Mouse (Mus musculus) ES-Bruce4 (cell line): ENCODE measurements around the gene Plcxd3. TPM values are rescaled to one million over a fixed set of nuclear protein-coding genes. Genes with fewer than 3 reads are reported as not detected.

Experiments used
- H3K27ac ChIP-seq: 2 replicates; pipeline ENCODE4 v1.5.1; 2012; ENCODE audit warnings: low read length, inconsistent platforms; ENCODE audit not compliant: insufficient read depth
- H3K27me3 ChIP-seq: 2 replicates; pipeline ENCODE4 v1.6.1; 2012; ENCODE audit warnings: mild to moderate bottlenecking, low read length, inconsistent platforms; ENCODE audit not compliant: control insufficient read depth, poor library complexity, insufficient read depth, severe bottlenecking
- H3K36me3 ChIP-seq: 2 replicates; pipeline ENCODE4 v1.6.1; 2012; ENCODE audit warnings: inconsistent platforms, mild to moderate bottlenecking, low read length, moderate library complexity; ENCODE audit not compliant: control insufficient read depth, poor library complexity, insufficient read depth, severe bottlenecking
- H3K4me1 ChIP-seq: one replicate; pipeline ENCODE4 v1.8.1; 2011; ENCODE audit warnings: low read length; ENCODE audit not compliant: control insufficient read depth, insufficient read depth
- H3K4me3 ChIP-seq: 2 replicates; pipeline ENCODE4 v1.5.1; 2011; ENCODE audit warnings: low read depth, mild to moderate bottlenecking, low read length
- H3K9ac ChIP-seq: 2 replicates; pipeline ENCODE4 v1.6.1; 2012; ENCODE audit warnings: low read depth, mild to moderate bottlenecking, inconsistent platforms; ENCODE audit not compliant: poor library complexity, severe bottlenecking
- H3K9me3 ChIP-seq: replicated peaks from 2 replicates; pipeline ENCODE4 v1.6.1; 2012; ENCODE audit warnings: mild to moderate bottlenecking, low read length, inconsistent platforms; ENCODE audit not compliant: control insufficient read depth, poor library complexity, insufficient read depth, severe bottlenecking
- CTCF ChIP-seq: IDR thresholded peaks from one replicate; pipeline ENCODE4 v1.8.1; 2011; ENCODE audit warnings: low read depth, low read length
- EP300 ChIP-seq: IDR thresholded peaks from 2 replicates; pipeline ENCODE4 v1.6.1; 2011; ENCODE audit warnings: low read depth, low read length; ENCODE audit not compliant: insufficient read depth
- POLR2A ChIP-seq: IDR thresholded peaks from one replicate; pipeline ENCODE4 v1.8.1; 2011; ENCODE audit warnings: low read length; ENCODE audit not compliant: insufficient read depth
- polyA plus RNA-seq: library from polyadenylated mRNA; stranded (reverse); fragments of >200 nt; gene quantifications from 2 replicates; pipeline ENCODE4 v1.2.4, GENCODE M21; 2011; ENCODE audit warnings: low read depth; ENCODE audit not compliant: missing spikeins, insufficient read depth, insufficient read length

The Plcxd3 gene
- polyA plus RNA-seq, 1 experiment, result not detected

DNA sequence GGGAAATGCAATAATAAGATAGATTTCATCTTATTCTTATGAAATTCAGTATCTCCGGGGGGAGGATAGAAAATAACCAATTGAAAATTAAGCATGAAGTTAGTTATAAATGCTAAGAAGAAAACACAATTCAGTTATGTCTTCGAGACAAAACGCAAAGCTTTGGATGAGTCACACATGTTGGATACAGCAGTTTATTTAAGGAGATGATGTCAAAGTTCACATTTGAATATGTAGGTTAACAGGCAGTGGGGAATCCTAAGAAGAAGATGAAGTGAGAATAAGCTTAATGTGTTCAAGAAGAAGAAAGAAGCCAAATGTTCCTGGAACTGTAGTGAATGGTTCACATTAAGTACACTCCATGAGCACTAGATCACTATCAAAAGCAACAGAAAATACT is 128.1 kb downstream of the Plcxd3 start:
- no peaks in the 10 kb centered on the region for H3K9me3 ChIP-seq
- no peak overlapping the region for H3K4me3 ChIP-seq
- no peak overlapping the region for H3K27ac ChIP-seq
- no peak overlapping the region for H3K9ac ChIP-seq
- H3K27me3 ChIP-seq, result no peaks in the 10 kb centered on the region
- H3K36me3 ChIP-seq, result no peaks in the 10 kb centered on the region
- no peaks in the 10 kb centered on the region for H3K4me1 ChIP-seq
- no peak for TF ChIP-seq EP300
- TF ChIP-seq POLR2A, result no peak
- TF ChIP-seq CTCF, result no peak

GRCm38 (mm10) chr15:4503826-4504225 is 128.5 kb downstream of the Plcxd3 start:
- H3K27ac ChIP-seq, result no peak overlapping the region
- H3K9me3 ChIP-seq, result no peaks in the 10 kb centered on the region
- H3K27me3 ChIP-seq, result no peaks in the 10 kb centered on the region
- no peak for TF ChIP-seq EP300
- TF ChIP-seq CTCF, result no peak
- no peak for TF ChIP-seq POLR2A
- H3K4me1 ChIP-seq, result no peaks in the 10 kb centered on the region
- H3K4me3 ChIP-seq, result no peak overlapping the region
- no peaks in the 10 kb centered on the region for H3K36me3 ChIP-seq
- no peak overlapping the region for H3K9ac ChIP-seq

DNA sequence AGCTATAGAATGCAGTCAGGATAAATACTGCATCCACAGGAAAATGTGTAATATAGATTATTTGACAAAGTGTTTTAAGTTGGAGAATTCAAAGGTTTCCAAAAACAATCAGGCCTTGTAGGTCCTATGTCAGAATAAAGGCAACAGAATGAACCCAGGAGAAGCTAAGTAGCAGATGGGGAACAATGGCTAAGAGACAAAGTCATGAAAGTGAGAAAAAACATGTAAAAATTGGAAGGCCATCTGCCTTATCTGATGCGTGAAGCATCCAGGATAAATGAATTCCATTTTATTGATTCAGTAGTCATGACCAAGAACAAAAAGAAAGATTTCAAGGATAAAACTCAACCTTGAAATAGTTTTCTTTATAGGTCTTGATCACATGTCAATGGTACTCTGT is 139.4 kb downstream of the Plcxd3 start:
- H3K36me3 ChIP-seq, result no peaks in the 10 kb centered on the region
- H3K9me3 ChIP-seq, result no peaks in the 10 kb centered on the region
- no peaks in the 10 kb centered on the region for H3K27me3 ChIP-seq
- no peak overlapping the region for H3K4me3 ChIP-seq
- no peak overlapping the region for H3K27ac ChIP-seq
- TF ChIP-seq POLR2A (no peak), EP300 (no peak), CTCF (no peak)
- no peak overlapping the region for H3K9ac ChIP-seq
- H3K4me1 ChIP-seq, result no peaks in the 10 kb centered on the region

DNA sequence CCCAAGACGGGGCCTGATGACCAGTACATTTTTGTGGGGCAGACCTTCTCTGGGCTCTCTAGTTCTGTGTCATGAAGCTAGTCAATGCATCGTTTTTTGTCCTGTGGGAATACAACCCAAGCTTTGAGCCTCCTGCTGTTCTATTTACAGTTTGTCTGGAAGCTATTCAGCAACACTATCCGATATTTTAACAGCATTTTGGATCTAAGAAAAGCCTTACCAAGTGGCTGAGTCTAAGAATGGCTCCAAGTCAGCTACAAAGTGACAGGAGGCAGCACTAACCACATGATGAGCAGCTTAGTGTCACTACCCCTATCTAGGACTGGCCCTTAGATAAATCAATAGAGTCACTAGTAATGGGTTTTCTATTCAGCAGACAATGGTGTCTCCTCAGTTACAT is 149.3 kb downstream of the Plcxd3 start:
- no peak overlapping the region for H3K9ac ChIP-seq
- no peak overlapping the region for H3K27ac ChIP-seq
- TF ChIP-seq CTCF, result no peak
- no peak for TF ChIP-seq EP300
- TF ChIP-seq POLR2A, result no peak

GRCm38 (mm10) chr15:4533700-4534099 is 158.4 kb downstream of the Plcxd3 start:
- Histone ChIP-seq H3K4me1 (no peaks in the 10 kb centered on the region), H3K9me3 (no peaks in the 10 kb centered on the region), H3K4me3 (no peak overlapping the region), H3K36me3 (no peaks in the 10 kb centered on the region), H3K27me3 (no peaks in the 10 kb centered on the region), H3K9ac (no peak overlapping the region), H3K27ac (no peak overlapping the region)
- no peak for TF ChIP-seq EP300
- no peak for TF ChIP-seq POLR2A
- TF ChIP-seq CTCF, result no peak

More for the DNA sequence above, 149.3 kb downstream of the Plcxd3 start:
- Histone ChIP-seq H3K36me3 (no peaks in the 10 kb centered on the region), H3K4me3 (no peak overlapping the region), H3K9me3 (no peaks in the 10 kb centered on the region), H3K27me3 (no peaks in the 10 kb centered on the region), H3K4me1 (no peaks in the 10 kb centered on the region)

DNA sequence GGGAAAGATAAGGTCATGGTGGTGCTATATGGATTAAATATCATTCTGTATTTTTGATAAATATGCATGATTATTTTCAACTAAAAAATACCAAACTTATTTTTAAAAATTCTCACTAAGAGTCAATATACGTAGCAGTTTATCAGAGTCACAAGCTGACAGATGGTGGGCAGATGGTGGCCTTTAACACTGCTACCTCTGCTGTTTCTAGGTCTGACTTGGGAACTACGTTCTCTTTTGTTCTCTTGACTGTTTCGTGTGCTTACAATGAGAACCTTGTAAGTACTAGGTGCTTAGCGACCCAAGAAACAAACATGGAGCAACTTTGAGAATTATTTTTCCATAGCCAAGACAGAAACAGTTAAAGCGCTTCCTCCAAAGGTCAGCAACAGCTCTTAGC is 183.8 kb downstream of the Plcxd3 start:
- Histone ChIP-seq H3K27me3 (no peaks in the 10 kb centered on the region), H3K4me1 (no peaks in the 10 kb centered on the region), H3K27ac (no peak overlapping the region), H3K4me3 (no peak overlapping the region), H3K9me3 (0 out of 2 replicates have a peak, but pooled peaks cover 8% of the 10 kb centered on the region), H3K36me3 (no peaks in the 10 kb centered on the region), H3K9ac (no peak overlapping the region)
- TF ChIP-seq CTCF (no peak), EP300 (no peak), POLR2A (no peak)
